Mouse (Mus musculus) bone marrow macrophage, adult 2 months (primary cell): ENCODE measurements around the gene Slc17a3. TPM values are rescaled to one million over a fixed set of nuclear protein-coding genes. Genes with fewer than 3 reads are reported as not detected.

Experiments used
- H3K27ac ChIP-seq: 2 replicates; pipeline ENCODE4 v1.5.1; 2012; ENCODE audit warnings: low read depth, low read length; ENCODE audit not compliant: insufficient read depth
- H3K4me1 ChIP-seq: 2 replicates; pipeline ENCODE4 v1.6.1; 2012; ENCODE audit warnings: low read length; ENCODE audit not compliant: control insufficient read depth, insufficient read depth
- H3K4me3 ChIP-seq: 2 replicates; pipeline ENCODE4 v1.5.1; 2012; ENCODE audit warnings: mild to moderate bottlenecking, low read length, moderate library complexity; ENCODE audit not compliant: insufficient read depth
- CTCF ChIP-seq: IDR thresholded peaks from 2 replicates; pipeline ENCODE4 v1.5.1; 2012; ENCODE audit warnings: low read depth, mild to moderate bottlenecking, low read length, moderate library complexity
- POLR2A ChIP-seq: IDR thresholded peaks from 2 replicates; pipeline ENCODE4 v1.6.1; 2012; ENCODE audit warnings: mild to moderate bottlenecking, low read depth, low read length, borderline replicate concordance
- polyA plus RNA-seq: library from polyadenylated mRNA; stranded (reverse); fragments of >200 nt; gene quantifications from 2 replicates; pipeline ENCODE4 v1.2.4, GENCODE M21; 2012; ENCODE audit not compliant: missing spikeins, insufficient read depth, insufficient read length

The Slc17a3 gene
- polyA plus RNA-seq, 1 experiment: not detected

- Histone ChIP-seq H3K4me3 (no peak overlapping the region), H3K4me1 (no peaks in the 10 kb centered on the region), H3K27ac (no peak overlapping the region)
- no peak for TF ChIP-seq CTCF
- no peak for TF ChIP-seq POLR2A
These were observed 29.7 kb downstream of the Slc17a3 start for GRCm38 (mm10) chr13:23868790-23869533.

GRCm38 (mm10) chr13:23869996-23870395 lies 30.8 kb downstream of the Slc17a3 start:
- no peak overlapping the region for H3K27ac ChIP-seq
- TF ChIP-seq POLR2A: no peak
- TF ChIP-seq CTCF: no peak
- no peaks in the 10 kb centered on the region for H3K4me1 ChIP-seq
- H3K4me3 ChIP-seq: no peak overlapping the region

GRCm38 (mm10) chr13:23873141-23873540 lies 33.9 kb downstream of the Slc17a3 start:
- Histone ChIP-seq H3K4me3 (no peak overlapping the region), H3K4me1 (no peaks in the 10 kb centered on the region), H3K27ac (no peak overlapping the region)
- TF ChIP-seq CTCF: no peak
- TF ChIP-seq POLR2A: no peak

- TF ChIP-seq CTCF: no peak
- TF ChIP-seq POLR2A: no peak
- H3K4me3 ChIP-seq: no peak overlapping the region
- H3K4me1 ChIP-seq: no peaks in the 10 kb centered on the region
- H3K27ac ChIP-seq: no peak overlapping the region
These were observed 39.9 kb downstream of the Slc17a3 start for GRCm38 (mm10) chr13:23879106-23879505.

- no peak for TF ChIP-seq CTCF
- TF ChIP-seq POLR2A: no peak
- no peak overlapping the region for H3K27ac ChIP-seq
- H3K4me1 ChIP-seq: no peaks in the 10 kb centered on the region
- no peak overlapping the region for H3K4me3 ChIP-seq
These were observed 40.4 kb downstream of the Slc17a3 start for GRCm38 (mm10) chr13:23879636-23880035.

GRCm38 (mm10) chr13:23885540-23885939 lies 46.3 kb downstream of the Slc17a3 start:
- Histone ChIP-seq H3K4me1 (peaks cover 3% of the 10 kb centered on the region), H3K4me3 (no peak overlapping the region), H3K27ac (no peak overlapping the region)
- TF ChIP-seq POLR2A (no peak), CTCF (peak; percentile 53)

- TF ChIP-seq CTCF (no peak), POLR2A (no peak)
- H3K4me3 ChIP-seq: no peak overlapping the region
- peaks cover 3% of the 10 kb centered on the region for H3K4me1 ChIP-seq
These were observed 47.9 kb downstream of the Slc17a3 start for GRCm38 (mm10) chr13:23887026-23887725.

GRCm38 (mm10) chr13:23889011-23889605 lies 49.9 kb downstream of the Slc17a3 start:
- no peak for TF ChIP-seq CTCF
- no peak for TF ChIP-seq POLR2A
- H3K27ac ChIP-seq: no peak overlapping the region
- H3K4me3 ChIP-seq: no peak overlapping the region
- peaks cover 3% of the 10 kb centered on the region for H3K4me1 ChIP-seq

More at GRCm38 (mm10) chr13:23887026-23887725, 47.9 kb downstream of the Slc17a3 start:
- H3K27ac ChIP-seq: no peak overlapping the region

- no peak overlapping the region for H3K27ac ChIP-seq
- no peak overlapping the region for H3K4me3 ChIP-seq
- TF ChIP-seq POLR2A: no peak
- TF ChIP-seq CTCF: no peak
These were observed 53.5 kb downstream of the Slc17a3 start for GRCm38 (mm10) chr13:23892592-23893268.

More at GRCm38 (mm10) chr13:23892592-23893268, 53.5 kb downstream of the Slc17a3 start:
- H3K4me1 ChIP-seq: peaks cover 3% of the 10 kb centered on the region; the same call in 1 of the 2 replicates
